Mouse (Mus musculus) liver, adult 2 months (tissue): ENCODE results near the gene Lctl. TPM values are rescaled to one million over a fixed set of nuclear protein-coding genes. Genes with fewer than 3 reads are reported as not detected.
A peak's percentile ranks its signal among the peaks of the same experiment; 100 is the strongest.

Experiments used
- DNase-seq: peaks from one replicate; pipeline ENCODE4 v3.0.0-alpha.2; 2011; ENCODE audit warnings: low read depth, low spot score; ENCODE audit errors: extremely low read depth
- H3K27ac ChIP-seq: fragments of 200-500 bp; replicated peaks from 2 replicates; pipeline ENCODE4 v1.5.1; 2012; ENCODE audit warnings: low read depth, mild to moderate bottlenecking, control low read depth, inconsistent platforms, low read length; ENCODE audit not compliant: insufficient read depth
- H3K27me3 ChIP-seq: fragments of 200-500 bp; 2 replicates; pipeline ENCODE4 v1.6.1; 2012; ENCODE audit warnings: mild to moderate bottlenecking, moderate library complexity, low read length, inconsistent platforms; ENCODE audit not compliant: control insufficient read depth, insufficient read depth
- H3K36me3 ChIP-seq: fragments of 200-500 bp; 2 replicates; pipeline ENCODE4 v1.6.1; 2012; ENCODE audit warnings: low read length, inconsistent platforms; ENCODE audit not compliant: control insufficient read depth, insufficient read depth
- H3K4me1 ChIP-seq: fragments of 200-500 bp; 2 replicates; pipeline ENCODE4 v1.6.1; 2011; ENCODE audit warnings: low read length; ENCODE audit not compliant: control insufficient read depth, insufficient read depth
- H3K4me3 ChIP-seq: fragments of 200-500 bp; 2 replicates; pipeline ENCODE4 v1.5.1; 2011; ENCODE audit warnings: low read depth, mild to moderate bottlenecking, control low read depth, low read length, moderate library complexity; ENCODE audit not compliant: insufficient read depth
- H3K79me2 ChIP-seq: fragments of 200-500 bp; 2 replicates; pipeline ENCODE4 v1.6.1; 2012; ENCODE audit warnings: inconsistent platforms, mild to moderate bottlenecking, low read length, moderate library complexity; ENCODE audit not compliant: control insufficient read depth, insufficient read depth
- H3K9ac ChIP-seq: fragments of 200-500 bp; 2 replicates; pipeline ENCODE4 v1.6.1; 2012; ENCODE audit warnings: low read depth, mild to moderate bottlenecking, control low read depth, inconsistent platforms, low read length
- CTCF ChIP-seq: fragments of 200-500 bp; IDR thresholded peaks from 2 replicates; pipeline ENCODE4 v1.5.1; 2011; ENCODE audit warnings: low read depth, low read length, control low read depth
- POLR2A ChIP-seq: fragments of 200-500 bp; IDR thresholded peaks from 2 replicates; pipeline ENCODE4 v1.6.1; 2011; ENCODE audit warnings: low read length, control low read depth; ENCODE audit not compliant: insufficient read depth; ENCODE audit errors: extremely low read depth
- WGBS: fragments of 180-500 bp; shearing (Covaris S2); methylation state at CpG from one replicate; pipeline ENCODE4 v1.1.7; 2018; 5-methylcytosine and 5-hydroxymethylcytosine counted together
- polyA plus RNA-seq: library from polyadenylated mRNA; depleted of rRNA; stranded (reverse); fragments of >200 nt; gene quantifications from 2 replicates; pipeline ENCODE4 v1.2.3, GENCODE M21; 2012
- total RNA-seq: library from RNA; depleted of rRNA; stranded (reverse); fragments of >200 nt; gene quantifications from 2 replicates; pipeline ENCODE4 v1.2.3, GENCODE M21; 2014

Gene Lctl
- total and polyA plus RNA-seq, 2 experiments, result not detected

DNA sequence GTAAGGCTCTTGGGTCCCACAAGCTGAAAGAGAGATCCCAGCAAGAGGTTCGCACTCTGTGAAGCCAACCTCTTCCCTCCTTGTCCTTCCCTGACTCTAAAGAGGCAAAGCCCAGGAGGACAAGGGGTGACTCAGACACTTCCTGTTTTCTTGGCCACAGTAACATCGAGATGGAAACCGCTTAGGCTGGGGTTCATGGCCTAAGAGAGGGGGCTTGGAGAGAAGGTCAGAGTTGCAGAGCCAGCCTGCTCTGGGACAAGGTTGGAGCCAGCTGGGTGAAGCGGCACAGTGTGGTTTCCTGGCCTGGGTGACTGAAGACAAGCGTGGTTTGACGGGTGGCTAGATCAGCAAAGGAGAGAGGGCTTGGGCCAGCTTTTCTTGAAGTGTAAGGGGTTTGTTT lies 11.6 kb upstream of the Lctl start:
- Histone ChIP-seq H3K4me3 (no peak overlapping the region), H3K9ac (no peak overlapping the region), H3K27me3 (no peaks in the 10 kb centered on the region), H3K36me3 (no peaks in the 10 kb centered on the region), H3K27ac (no peak overlapping the region; the same call in 1 of the 2 replicates), H3K79me2 (no peaks in the 10 kb centered on the region), H3K4me1 (no peaks in the 10 kb centered on the region)
- DNase-seq, result peak; percentile 19
- TF ChIP-seq CTCF, result no peak
- no peak for TF ChIP-seq POLR2A
- 70% methylated on average over 6 of the region's 6 CpGs for WGBS

DNA sequence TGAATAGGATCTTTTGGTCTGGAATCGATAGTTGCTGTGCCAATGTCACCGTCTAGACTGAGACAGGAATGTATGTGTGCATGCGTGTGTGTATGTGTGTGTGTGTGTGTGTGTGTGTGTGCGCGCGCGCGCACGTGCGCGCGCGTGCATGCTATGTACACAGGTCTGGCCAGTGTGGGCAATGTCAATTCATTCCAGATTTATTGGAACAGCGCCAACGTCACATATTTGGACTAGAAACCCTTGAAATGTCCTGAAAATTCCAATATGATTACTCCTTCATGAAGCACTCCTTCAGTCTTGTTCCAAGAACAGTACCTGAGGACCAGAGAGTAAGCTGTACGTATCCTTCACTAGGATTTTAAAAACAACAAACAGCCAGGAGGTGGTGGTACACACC lies 6.4 kb upstream of the Lctl start:
- WGBS, result 94% methylated on average over 16 of the region's 16 CpGs
- H3K27me3 ChIP-seq, result no peaks in the 10 kb centered on the region
- no peak for TF ChIP-seq CTCF
- no peak for TF ChIP-seq POLR2A
- H3K4me3 ChIP-seq, result no peak overlapping the region
- no peaks in the 10 kb centered on the region for H3K79me2 ChIP-seq
- H3K9ac ChIP-seq, result no peak overlapping the region
- no peaks in the 10 kb centered on the region for H3K4me1 ChIP-seq
- H3K36me3 ChIP-seq, result no peaks in the 10 kb centered on the region
- H3K27ac ChIP-seq, result no peak overlapping the region
- no peak for DNase-seq

DNA sequence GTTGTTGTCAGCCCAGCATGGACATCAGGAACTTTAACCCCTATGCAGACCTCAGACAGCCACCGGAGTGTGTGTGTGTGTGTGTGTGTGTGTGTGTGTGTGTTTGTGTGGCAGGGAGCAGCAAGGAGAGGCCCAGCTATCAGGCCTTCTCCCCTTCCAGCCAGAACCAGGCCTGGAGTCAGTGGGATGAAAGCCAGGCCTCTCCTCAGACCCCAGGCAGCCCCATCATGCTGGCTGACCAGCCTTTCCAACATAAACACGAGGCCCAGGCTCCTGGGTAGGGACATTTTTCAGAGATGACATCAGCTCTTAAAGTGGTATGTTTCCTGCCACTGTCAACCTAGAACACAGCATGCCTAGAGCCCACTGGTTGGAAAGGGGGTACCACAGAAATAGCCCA lies 2.3 kb upstream of the Lctl start:
- Histone ChIP-seq H3K27ac (no peak overlapping the region), H3K9ac (no peak overlapping the region), H3K79me2 (no peaks in the 10 kb centered on the region), H3K27me3 (no peaks in the 10 kb centered on the region), H3K4me1 (no peaks in the 10 kb centered on the region), H3K36me3 (no peaks in the 10 kb centered on the region), H3K4me3 (no peak overlapping the region)
- no peak for DNase-seq
- 48% methylated on average over 2 of the region's 2 CpGs for WGBS
- TF ChIP-seq POLR2A (no peak), CTCF (no peak)

GRCm38 (mm10) chr9:64115756-64116155 lies 1.2 kb upstream of the Lctl start:
- Histone ChIP-seq H3K4me3 (no peak overlapping the region), H3K4me1 (peaks cover 2% of the 10 kb centered on the region; the same call in 1 of the 2 replicates), H3K36me3 (no peaks in the 10 kb centered on the region), H3K9ac (no peak overlapping the region), H3K79me2 (no peaks in the 10 kb centered on the region), H3K27me3 (no peaks in the 10 kb centered on the region), H3K27ac (no peak overlapping the region)
- TF ChIP-seq POLR2A, result no peak
- no peak for DNase-seq
- 89% methylated on average over 6 of the region's 6 CpGs for WGBS

DNA sequence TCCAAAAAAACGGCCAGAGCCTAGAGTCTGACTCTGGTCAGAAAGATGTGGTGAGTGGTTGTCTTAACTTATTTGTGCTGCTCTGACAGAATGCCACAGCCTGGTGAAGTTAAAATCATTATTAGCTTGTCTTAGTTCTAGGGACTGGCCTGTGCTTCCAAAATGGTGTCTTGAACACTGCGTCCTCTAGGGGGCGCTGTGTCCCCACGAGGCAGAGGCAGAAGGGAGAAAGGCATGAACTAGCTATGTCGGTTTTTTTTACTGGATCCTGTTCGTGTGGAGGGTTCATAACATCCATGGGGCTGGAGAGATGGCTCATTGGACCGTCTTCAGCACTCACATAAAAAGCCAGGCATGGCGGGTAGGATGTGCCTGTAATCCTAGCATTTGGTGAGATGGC lies 3.0 kb downstream of the Lctl start:
- Histone ChIP-seq H3K9ac (no peak overlapping the region), H3K4me1 (peaks cover 2% of the 10 kb centered on the region; the same call in 1 of the 2 replicates), H3K27ac (no peak overlapping the region), H3K4me3 (no peak overlapping the region), H3K36me3 (no peaks in the 10 kb centered on the region), H3K27me3 (no peaks in the 10 kb centered on the region), H3K79me2 (no peaks in the 10 kb centered on the region)
- 31% methylated on average over 8 of the region's 8 CpGs for WGBS
- peak; percentile 48 for DNase-seq
- TF ChIP-seq POLR2A, result no peak
- TF ChIP-seq CTCF, result peak; percentile 95

GRCm38 (mm10) chr9:64120584-64121277 lies 3.8 kb downstream of the Lctl start:
- TF ChIP-seq CTCF, result no peak
- TF ChIP-seq POLR2A, result no peak
- 25% methylated on average over 11 of the region's 11 CpGs for WGBS
- DNase-seq, result peak; percentile 91
- peak overlapping the region; percentile 67 for H3K27ac ChIP-seq
- no peaks in the 10 kb centered on the region for H3K79me2 ChIP-seq
- no peak overlapping the region for H3K4me3 ChIP-seq
- H3K9ac ChIP-seq, result no peak overlapping the region
- no peaks in the 10 kb centered on the region for H3K36me3 ChIP-seq
- peaks cover 2% of the 10 kb centered on the region; the same call in 1 of the 2 replicates for H3K4me1 ChIP-seq
- no peaks in the 10 kb centered on the region for H3K27me3 ChIP-seq
